Mouse (Mus musculus) frontal cortex, postnatal 10 days (tissue): ENCODE data around the gene Olfr1219.

ENCODE experiments used
- DNase-seq, 2 experiments: peaks; one replicate each; pipeline ENCODE4 v3.0.0; 2022; ENCODE audit warnings: low spot score in 2 of 2, mixed read lengths in 1 of 2

Olfr1219 gene

GRCm38 (mm10) chr2:89083413-89083812, at the start of gene Olfr1219:
Gene Olfr1219 (minus strand): TSS chr2:89083513.
- no peak for DNase-seq

- DNase-seq, result no peak
Measured at GRCm38 (mm10) chr2:89132954-89133353, 49.6 kb upstream of the Olfr1219 start, which contains the start of gene Olfr1222. Gene Olfr1222 (minus strand): TSS chr2:89133054.

- DNase-seq, result no peak
Measured at GRCm38 (mm10) chr2:89117183-89117582, 33.9 kb upstream of the Olfr1219 start, which contains the start of gene Olfr1221. Gene Olfr1221 (minus strand): TSS chr2:89117283.

- no peak for DNase-seq
Measured at GRCm38 (mm10) chr2:89106735-89107134, 23.4 kb upstream of the Olfr1219 start, which contains the start of gene Olfr1220. Gene Olfr1220 (minus strand): TSS chr2:89106835.

- no peak for DNase-seq
Measured at GRCm38 (mm10) chr2:89105651-89106050, 22.3 kb upstream of the Olfr1219 start.

- DNase-seq, result no peak
Measured at GRCm38 (mm10) chr2:89093848-89094247, 10.5 kb upstream of the Olfr1219 start.

GRCm38 (mm10) chr2:89081487-89081886, 1.8 kb downstream of the Olfr1219 start:
- no peak for DNase-seq

- DNase-seq, result no peak
Measured at GRCm38 (mm10) chr2:89061087-89061486, 22.2 kb downstream of the Olfr1219 start, which contains the start of gene Olfr1218. Gene Olfr1218 (minus strand): TSS chr2:89061187.

- no peak for DNase-seq
Measured at GRCm38 (mm10) chr2:89031965-89032364, 51.3 kb downstream of the Olfr1219 start, which contains the start of gene Olfr1217. Gene Olfr1217 (minus strand): TSS chr2:89032065.
